Mouse (Mus musculus): ENCODE measurements around the gene Ulk4. TPM values are rescaled to one million over a fixed set of nuclear protein-coding genes. Genes with fewer than 3 reads are reported as not detected.
A peak's percentile ranks its signal among the peaks of the same experiment; 100 is the strongest.

Gene Ulk4
- polyA plus RNA-seq, 1 experiment from 2014 or later: 101 TPM

DNA sequence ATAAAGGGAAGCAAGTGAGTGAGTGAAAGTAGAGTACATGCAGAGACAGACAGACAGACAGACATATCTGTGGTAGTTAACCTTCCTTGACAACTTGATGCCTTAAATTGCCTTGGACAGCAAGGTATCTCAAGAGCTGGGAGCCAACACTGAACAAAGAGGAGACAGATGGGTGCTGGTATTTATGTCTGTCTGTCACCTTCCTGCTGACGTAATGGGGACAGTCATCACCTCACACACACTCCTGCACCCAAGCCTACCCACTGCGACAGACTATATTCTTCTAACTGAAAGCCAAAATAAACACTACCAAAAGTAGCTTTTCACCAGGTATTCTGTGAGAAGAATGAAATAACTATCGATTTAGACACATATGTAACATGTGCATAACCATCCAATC is 196.2 kb downstream of the Ulk4 start:
- H3K27me3 ChIP-seq (ENCODE audit: control insufficient read depth, insufficient read depth, low read length): no peaks in the 10 kb centered on the region
- H3K4me2 ChIP-seq: no peak overlapping the region
- no peak overlapping the region for H3K9ac ChIP-seq (ENCODE audit: low read depth, low read length)
- peaks cover 13% of the 10 kb centered on the region for H3K4me1 ChIP-seq (ENCODE audit: control insufficient read depth, insufficient read depth, low read length)
- WGBS (ENCODE audit: insufficient replicate concordance): 79% methylated on average over 3 of the region's 3 CpGs
- H3K4me3 ChIP-seq (ENCODE audit: low read depth, low read length): no peak overlapping the region
- H3K9me3 ChIP-seq (replicated peaks; ENCODE audit: control insufficient read depth, low read length): no peaks in the 10 kb centered on the region
- no peak for ATAC-seq (replicated peaks; ENCODE audit: insufficient number of reproducible peaks, low FRiP score, low TSS enrichment)
- H3K27ac ChIP-seq (ENCODE audit: low read depth, low read length): no peak overlapping the region
- no peaks in the 10 kb centered on the region for H3K36me3 ChIP-seq (ENCODE audit: control insufficient read depth, insufficient read depth, low read length)

DNA sequence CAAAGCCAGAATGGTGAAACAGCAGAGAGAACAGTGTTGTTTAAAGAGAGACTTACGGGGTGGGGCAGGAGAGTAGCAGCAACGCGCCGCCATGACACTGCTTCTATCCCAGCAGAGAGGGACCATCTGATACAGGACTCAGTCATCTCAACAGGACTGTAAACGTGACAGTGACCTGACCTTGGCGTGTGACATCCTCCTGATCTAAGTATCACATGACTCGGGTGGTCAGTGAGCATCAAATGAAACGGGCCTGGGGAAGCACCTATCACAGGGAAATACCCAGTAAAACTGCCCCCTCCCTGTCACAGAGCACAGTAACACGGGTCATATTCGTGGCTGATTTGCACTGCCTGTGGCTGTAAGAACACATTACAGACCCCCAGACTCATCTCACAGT is 196.6 kb downstream of the Ulk4 start:
- Histone ChIP-seq H3K4me2 (no peak overlapping the region), H3K27me3 (ENCODE audit: control insufficient read depth, insufficient read depth, low read length) (no peaks in the 10 kb centered on the region), H3K36me3 (ENCODE audit: control insufficient read depth, insufficient read depth, low read length) (no peaks in the 10 kb centered on the region), H3K9me3 (replicated peaks; ENCODE audit: control insufficient read depth, low read length) (no peaks in the 10 kb centered on the region), H3K4me1 (ENCODE audit: control insufficient read depth, insufficient read depth, low read length) (peaks cover 13% of the 10 kb centered on the region), H3K4me3 (ENCODE audit: low read depth, low read length) (no peak overlapping the region), H3K9ac (ENCODE audit: low read depth, low read length) (no peak overlapping the region), H3K27ac (ENCODE audit: low read depth, low read length) (no peak overlapping the region)
- 72% methylated on average over 10 of the region's 10 CpGs for WGBS (ENCODE audit: insufficient replicate concordance)
- no peak for ATAC-seq (replicated peaks; ENCODE audit: insufficient number of reproducible peaks, low FRiP score, low TSS enrichment)

DNA sequence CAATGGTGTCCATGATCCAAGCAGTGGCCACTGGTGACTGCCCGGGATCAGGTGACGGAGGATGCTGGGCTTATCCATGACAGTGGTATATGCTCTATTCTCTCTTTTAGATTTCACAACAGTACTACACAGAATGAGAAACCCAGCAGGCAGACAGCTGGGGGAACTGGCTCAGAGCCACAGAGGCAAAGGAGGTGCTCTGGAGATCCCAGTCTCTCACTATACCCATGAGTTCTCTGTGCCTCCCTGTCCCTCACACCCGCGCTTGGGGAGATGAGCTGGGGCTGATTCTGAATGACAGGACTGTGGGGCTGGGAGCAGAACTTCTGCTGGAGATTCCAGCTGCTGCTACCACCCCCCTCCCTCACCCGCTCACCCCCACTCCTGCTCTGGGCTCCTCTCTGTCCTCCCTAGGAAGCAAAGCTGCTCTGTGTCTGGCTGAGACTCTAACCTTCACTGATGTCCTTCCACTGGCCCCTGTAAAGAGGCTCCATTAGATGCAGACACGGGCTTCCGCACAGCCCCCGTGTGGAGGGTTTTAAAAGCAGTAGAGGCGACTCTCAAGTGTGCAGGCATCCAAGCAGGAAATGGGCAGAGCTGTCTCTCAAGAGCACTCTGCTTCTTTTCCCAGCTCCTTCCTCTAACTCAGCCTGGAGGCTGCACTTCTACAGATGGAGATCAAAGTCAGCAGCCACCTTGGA is 197.5 kb downstream of the Ulk4 start:
- Histone ChIP-seq H3K9ac (ENCODE audit: low read depth, low read length) (peak overlapping the region; percentile 24; the same call in 1 of the 2 replicates), H3K9me3 (replicated peaks; ENCODE audit: control insufficient read depth, low read length) (no peaks in the 10 kb centered on the region), H3K4me1 (ENCODE audit: control insufficient read depth, insufficient read depth, low read length) (peaks cover 13% of the 10 kb centered on the region), H3K4me2 (peak overlapping the region; percentile 30), H3K27me3 (ENCODE audit: control insufficient read depth, insufficient read depth, low read length) (no peaks in the 10 kb centered on the region), H3K4me3 (ENCODE audit: low read depth, low read length) (no peak overlapping the region), H3K27ac (ENCODE audit: low read depth, low read length) (no peak overlapping the region; the same call in 1 of the 2 replicates), H3K36me3 (ENCODE audit: control insufficient read depth, insufficient read depth, low read length) (no peaks in the 10 kb centered on the region)
- 36% methylated on average over 9 of the region's 9 CpGs for WGBS (ENCODE audit: insufficient replicate concordance)
- ATAC-seq (replicated peaks; ENCODE audit: insufficient number of reproducible peaks, low FRiP score, low TSS enrichment): no peak

DNA sequence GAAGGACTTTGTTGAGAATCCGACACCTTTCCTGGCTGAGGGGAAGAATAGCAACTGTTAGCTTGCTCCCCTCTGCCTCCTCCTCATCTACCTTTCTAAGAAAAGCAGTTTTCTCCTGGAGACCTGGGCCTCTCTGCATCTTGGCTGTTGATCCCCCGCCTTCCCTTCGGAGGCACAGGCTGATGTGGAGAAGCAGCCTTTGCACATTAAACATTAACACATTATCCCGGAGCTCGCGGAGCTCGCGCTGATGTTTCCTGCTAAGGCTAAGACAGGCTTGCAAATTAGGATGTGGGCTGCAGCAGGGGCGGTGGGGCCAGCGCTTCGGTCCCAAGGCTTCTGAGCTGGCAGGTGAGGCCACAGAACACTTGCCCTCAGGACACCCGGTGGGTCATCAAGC is 200.7 kb downstream of the Ulk4 start:
- no peak for ATAC-seq (replicated peaks; ENCODE audit: insufficient number of reproducible peaks, low FRiP score, low TSS enrichment)
- WGBS (ENCODE audit: insufficient replicate concordance): 41% methylated on average over 12 of the region's 12 CpGs
- H3K4me2 ChIP-seq: no peak overlapping the region

DNA sequence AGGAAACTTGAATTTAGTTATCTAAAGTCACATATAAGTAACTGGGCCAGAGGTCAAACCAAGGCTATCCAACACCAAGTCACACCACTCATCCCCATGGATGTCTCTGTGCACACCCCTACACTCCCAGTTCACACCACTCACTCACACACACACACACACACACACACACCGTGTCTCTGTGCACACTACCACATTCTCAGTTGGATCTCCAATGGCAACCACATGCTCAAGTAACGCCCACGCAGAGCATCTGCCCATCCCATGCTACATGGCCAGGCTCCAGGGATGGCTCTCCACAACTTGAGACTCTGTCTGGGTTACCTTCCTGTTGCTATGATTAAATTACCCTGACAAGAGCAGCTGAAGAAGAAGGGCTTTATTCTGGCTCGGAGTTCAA is 201.8 kb downstream of the Ulk4 start:
- Histone ChIP-seq H3K27ac (ENCODE audit: low read depth, low read length) (no peak overlapping the region), H3K9ac (ENCODE audit: low read depth, low read length) (no peak overlapping the region), H3K9me3 (replicated peaks; ENCODE audit: control insufficient read depth, low read length) (no peaks in the 10 kb centered on the region), H3K4me3 (ENCODE audit: low read depth, low read length) (no peak overlapping the region), H3K27me3 (ENCODE audit: control insufficient read depth, insufficient read depth, low read length) (no peaks in the 10 kb centered on the region), H3K36me3 (ENCODE audit: control insufficient read depth, insufficient read depth, low read length) (no peaks in the 10 kb centered on the region), H3K4me2 (no peak overlapping the region), H3K4me1 (ENCODE audit: control insufficient read depth, insufficient read depth, low read length) (peaks cover 10% of the 10 kb centered on the region)
- ATAC-seq (replicated peaks; ENCODE audit: insufficient number of reproducible peaks, low FRiP score, low TSS enrichment): no peak
- 82% methylated on average over 4 of the region's 4 CpGs for WGBS (ENCODE audit: insufficient replicate concordance)

More for the DNA sequence above, 200.7 kb downstream of the Ulk4 start:
- H3K4me1 ChIP-seq (ENCODE audit: control insufficient read depth, insufficient read depth, low read length): peaks cover 13% of the 10 kb centered on the region
- no peak overlapping the region for H3K9ac ChIP-seq (ENCODE audit: low read depth, low read length)
- H3K27me3 ChIP-seq (ENCODE audit: control insufficient read depth, insufficient read depth, low read length): no peaks in the 10 kb centered on the region
- H3K27ac ChIP-seq (ENCODE audit: low read depth, low read length): no peak overlapping the region
- H3K36me3 ChIP-seq (ENCODE audit: control insufficient read depth, insufficient read depth, low read length): no peaks in the 10 kb centered on the region
- no peak overlapping the region for H3K4me3 ChIP-seq (ENCODE audit: low read depth, low read length)
- no peaks in the 10 kb centered on the region for H3K9me3 ChIP-seq (replicated peaks; ENCODE audit: control insufficient read depth, low read length)

DNA sequence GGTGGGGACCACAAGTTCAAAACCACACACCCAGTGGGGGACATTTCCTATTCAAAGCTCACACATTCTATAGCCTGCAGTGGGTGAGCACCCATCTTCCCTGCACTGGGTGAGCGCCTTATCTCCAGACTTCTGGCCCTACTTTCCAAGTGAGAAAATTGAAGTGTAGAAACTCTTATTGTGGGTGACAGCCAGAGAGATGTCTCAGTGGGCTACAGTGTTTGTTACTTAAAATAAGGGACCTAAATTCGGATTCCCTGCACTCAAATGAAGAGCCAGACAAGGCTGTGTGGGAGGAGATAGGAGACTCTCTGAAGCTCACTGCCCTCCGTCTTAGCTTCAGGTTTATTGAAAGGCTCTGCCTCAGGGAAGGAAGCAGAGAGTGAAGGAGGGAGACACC is 202.3 kb downstream of the Ulk4 start:
- Histone ChIP-seq H3K9me3 (replicated peaks; ENCODE audit: control insufficient read depth, low read length) (no peaks in the 10 kb centered on the region), H3K27me3 (ENCODE audit: control insufficient read depth, insufficient read depth, low read length) (no peaks in the 10 kb centered on the region), H3K4me3 (ENCODE audit: low read depth, low read length) (no peak overlapping the region), H3K4me1 (ENCODE audit: control insufficient read depth, insufficient read depth, low read length) (peaks cover 6% of the 10 kb centered on the region), H3K36me3 (ENCODE audit: control insufficient read depth, insufficient read depth, low read length) (no peaks in the 10 kb centered on the region), H3K9ac (ENCODE audit: low read depth, low read length) (no peak overlapping the region), H3K4me2 (no peak overlapping the region), H3K27ac (ENCODE audit: low read depth, low read length) (no peak overlapping the region)
- WGBS (ENCODE audit: insufficient replicate concordance): 73% methylated on average over 3 of the region's 3 CpGs
- ATAC-seq (replicated peaks; ENCODE audit: insufficient number of reproducible peaks, low FRiP score, low TSS enrichment): no peak

DNA sequence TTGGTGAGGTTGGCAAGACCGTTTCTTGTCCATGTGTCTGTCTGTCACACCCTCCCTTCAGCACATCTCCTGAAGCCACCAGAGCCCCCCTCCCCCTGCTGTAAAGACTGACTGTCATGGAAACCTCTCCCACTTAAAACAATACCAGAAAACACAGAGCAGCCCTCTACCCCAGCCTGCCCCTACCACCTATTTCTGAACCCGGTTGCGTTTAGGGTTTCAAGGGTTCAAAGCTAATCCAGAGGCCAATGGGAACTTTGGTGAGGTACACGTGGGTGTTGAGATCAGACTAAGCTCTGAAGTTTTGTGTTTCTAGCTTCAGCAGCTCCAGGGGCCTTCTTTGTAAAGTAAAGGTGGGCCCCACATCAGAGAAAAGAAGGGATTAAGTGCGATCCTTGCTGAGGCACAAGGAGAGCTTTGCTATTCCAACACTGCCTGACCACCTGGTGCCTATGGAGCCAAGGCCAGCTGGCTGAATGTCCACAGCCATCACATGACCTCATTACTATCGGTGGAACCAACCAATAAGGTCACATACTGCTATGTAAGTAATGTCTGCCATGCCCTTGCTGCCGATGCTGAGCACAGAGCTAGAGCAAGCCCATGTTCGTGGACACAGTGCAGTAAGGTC is 204.8 kb downstream of the Ulk4 start:
- H3K36me3 ChIP-seq (ENCODE audit: control insufficient read depth, insufficient read depth, low read length): no peaks in the 10 kb centered on the region
- no peak overlapping the region for H3K27ac ChIP-seq (ENCODE audit: low read depth, low read length)
- no peaks in the 10 kb centered on the region; the same call in 1 of the 2 replicates for H3K4me1 ChIP-seq (ENCODE audit: control insufficient read depth, insufficient read depth, low read length)
- no peaks in the 10 kb centered on the region for H3K27me3 ChIP-seq (ENCODE audit: control insufficient read depth, insufficient read depth, low read length)
- no peak overlapping the region for H3K9ac ChIP-seq (ENCODE audit: low read depth, low read length)
- no peaks in the 10 kb centered on the region for H3K9me3 ChIP-seq (replicated peaks; ENCODE audit: control insufficient read depth, low read length)
- H3K4me2 ChIP-seq: no peak overlapping the region
- ATAC-seq (replicated peaks; ENCODE audit: insufficient number of reproducible peaks, low FRiP score, low TSS enrichment): no peak
- no peak overlapping the region for H3K4me3 ChIP-seq (ENCODE audit: low read depth, low read length)
- whole genome bisulfite sequencing (ENCODE audit: insufficient replicate concordance): 62% methylated on average over 8 of the region's 8 CpGs

DNA sequence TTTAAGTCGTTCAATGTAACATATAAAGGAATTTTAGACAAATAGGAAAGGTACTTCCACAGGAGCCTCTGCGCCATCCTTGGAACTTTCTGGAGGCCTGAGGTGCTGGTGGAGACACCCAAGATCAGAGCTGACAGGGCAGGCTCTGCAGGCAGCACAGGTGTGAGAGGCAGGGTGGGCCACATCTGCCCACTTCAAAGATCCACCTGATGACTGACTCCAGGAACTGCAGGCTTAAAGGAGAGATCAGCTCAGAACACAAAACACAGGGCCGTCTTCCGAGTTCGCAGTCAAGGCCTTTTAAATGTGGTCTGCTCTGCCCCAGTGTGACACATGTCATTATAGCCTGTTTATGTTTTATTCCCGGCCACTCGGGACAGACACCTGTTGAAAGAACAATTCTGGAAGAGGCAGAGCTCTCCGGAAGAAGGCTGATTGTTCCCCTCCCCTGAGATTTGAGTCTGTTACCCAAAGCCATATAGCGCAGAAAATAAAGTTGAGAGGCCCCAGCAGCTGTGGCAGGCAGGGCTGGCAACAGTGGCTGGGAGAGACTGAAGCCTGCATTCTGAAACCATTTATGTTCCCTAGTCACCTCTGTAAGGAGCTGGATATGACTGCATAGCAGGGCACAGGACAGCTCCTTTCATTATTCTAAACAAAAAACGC is 205.4 kb downstream of the Ulk4 start:
- no peak overlapping the region for H3K4me2 ChIP-seq
- no peak overlapping the region for H3K4me3 ChIP-seq (ENCODE audit: low read depth, low read length)
- no peaks in the 10 kb centered on the region for H3K27me3 ChIP-seq (ENCODE audit: control insufficient read depth, insufficient read depth, low read length)
- no peaks in the 10 kb centered on the region for H3K36me3 ChIP-seq (ENCODE audit: control insufficient read depth, insufficient read depth, low read length)
- H3K9ac ChIP-seq (ENCODE audit: low read depth, low read length): no peak overlapping the region
- 73% methylated on average over 10 of the region's 10 CpGs for WGBS (ENCODE audit: insufficient replicate concordance)
- H3K4me1 ChIP-seq (ENCODE audit: control insufficient read depth, insufficient read depth, low read length): no peaks in the 10 kb centered on the region; the same call in 1 of the 2 replicates
- ATAC-seq (replicated peaks; ENCODE audit: insufficient number of reproducible peaks, low FRiP score, low TSS enrichment): no peak
- H3K27ac ChIP-seq (ENCODE audit: low read depth, low read length): no peak overlapping the region
- no peaks in the 10 kb centered on the region for H3K9me3 ChIP-seq (replicated peaks; ENCODE audit: control insufficient read depth, low read length)

Data from heart, embryonic 11.5 days (tissue).